In the genomic region with DNA sequence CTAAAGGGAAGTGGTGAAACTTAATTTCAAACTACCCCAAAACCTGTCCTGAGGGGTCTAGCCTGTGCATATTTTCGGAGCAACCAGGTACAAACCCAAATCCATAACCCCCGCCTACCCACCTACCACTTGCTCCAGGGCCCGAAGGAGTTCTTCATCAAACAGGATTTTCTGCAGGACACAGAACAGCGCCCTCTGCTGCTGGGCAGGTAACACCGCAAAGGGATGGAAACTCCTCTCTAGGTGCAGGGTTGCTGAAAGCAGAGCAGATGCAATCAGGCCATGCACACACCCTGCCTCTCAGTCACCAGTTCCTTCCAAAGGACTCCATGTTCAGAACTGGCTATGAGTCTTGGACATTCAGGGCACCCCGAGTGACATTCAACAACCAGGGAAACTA, we compare ENCODE assay signal across 11 mouse cellular contexts. TPM values are rescaled to one million over a fixed set of nuclear protein-coding genes. Genes with fewer than 3 reads are reported as not detected.
DNase-seq lines count a peak whose midpoint lies in the region; ATAC-seq lines count a peak whose summit lies in the region.
"Had no signal": no experiment of that assay in that cellular context is flagged by ENCODE, and none has a peak within 500 bp of the region (broad histone marks: within the 10 kb centered on the region; RNA-seq: fewer than 3 reads in every experiment).

No protein-coding gene starts in this region.

- H3K4me3 ChIP-seq in forebrain, embryonic 14.5 days (ENCODE audit: low read depth, low read length) = no peak overlapping the region
- H3K4me3 ChIP-seq in forebrain, embryonic 15.5 days = no peak overlapping the region
- H3K4me3 ChIP-seq in heart, embryonic 10.5 days = no peak overlapping the region
- H3K4me3 ChIP-seq: heart, embryonic 15.5 days; myocyte had no signal

- peak; percentile 11 for DNase-seq in forebrain, embryonic 14.5 days (ENCODE audit: low spot score)
- DNase-seq in ovary, postnatal 14 days (ENCODE audit: low spot score) = peak; percentile 11
- no peak for DNase-seq in ovary, adult 18-20 months (ENCODE audit: low spot score)
- DNase-seq in cerebellum, adult 11-12 months = peak; percentile 12
- peak; percentile 78 for DNase-seq in heart, embryonic 10.5 days (ENCODE audit: low spot score)
- peak; percentile 42 for DNase-seq in lung, postnatal 25 days (ENCODE audit: low spot score)
- peak; percentile 44 to 49 for DNase-seq in thymus, postnatal 36 days

- no peak overlapping the region for H3K27ac ChIP-seq in forebrain, embryonic 14.5 days (ENCODE audit: low read depth, low read length)
- no peak overlapping the region for H3K27ac ChIP-seq in forebrain, embryonic 15.5 days (replicated peaks)
- H3K27ac ChIP-seq in heart, embryonic 10.5 days = no peak overlapping the region
- H3K27ac ChIP-seq: heart, embryonic 15.5 days had no signal

- no peak overlapping the region for H3K4me2 ChIP-seq in forebrain, embryonic 14.5 days (ENCODE audit: low read length)
- H3K4me2 ChIP-seq in forebrain, embryonic 15.5 days (replicated peaks) = no peak overlapping the region
- H3K4me2 ChIP-seq: heart, embryonic 15.5 days had no signal

- H3K36me3 ChIP-seq in forebrain, embryonic 14.5 days (ENCODE audit: control insufficient read depth, insufficient read depth, low read length) = peaks cover 4% of the 10 kb centered on the region; the same call in 1 of the 2 replicates
- no peaks in the 10 kb centered on the region for H3K36me3 ChIP-seq in forebrain, embryonic 15.5 days
- H3K36me3 ChIP-seq in heart, embryonic 10.5 days = no peaks in the 10 kb centered on the region
- H3K36me3 ChIP-seq: heart, embryonic 15.5 days had no signal

- no peaks in the 10 kb centered on the region for H3K9me3 ChIP-seq in forebrain, embryonic 14.5 days (replicated peaks; ENCODE audit: control insufficient read depth, low read length)
- H3K9me3 ChIP-seq in forebrain, embryonic 15.5 days = no peaks in the 10 kb centered on the region
- no peaks in the 10 kb centered on the region for H3K9me3 ChIP-seq in heart, embryonic 10.5 days
- H3K9me3 ChIP-seq: heart, embryonic 15.5 days had no signal

- no peak overlapping the region for H3K9ac ChIP-seq in forebrain, embryonic 14.5 days (ENCODE audit: low read length)
- no peak overlapping the region for H3K9ac ChIP-seq in forebrain, embryonic 15.5 days (replicated peaks)
- H3K9ac ChIP-seq: heart, embryonic 15.5 days had no signal

- H3K27me3 ChIP-seq in forebrain, embryonic 14.5 days (replicated peaks; ENCODE audit: control insufficient read depth, insufficient read depth, low read length) = no peaks in the 10 kb centered on the region
- no peaks in the 10 kb centered on the region for H3K27me3 ChIP-seq in forebrain, embryonic 15.5 days
- H3K27me3 ChIP-seq in heart, embryonic 10.5 days (ENCODE audit: insufficient read depth, poor library complexity, severe bottlenecking) = no peaks in the 10 kb centered on the region
- H3K27me3 ChIP-seq: heart, embryonic 15.5 days; Patski had no signal

- no peak for ATAC-seq in forebrain, embryonic 14.5 days
- ATAC-seq in forebrain, embryonic 15.5 days (replicated peaks) = no peak
- ATAC-seq: Patski had no signal

- H3K4me1 ChIP-seq in forebrain, embryonic 14.5 days (ENCODE audit: control insufficient read depth, insufficient read depth, low read length) = no peaks in the 10 kb centered on the region
- H3K4me1 ChIP-seq in forebrain, embryonic 15.5 days = no peaks in the 10 kb centered on the region
- H3K4me1 ChIP-seq in heart, embryonic 10.5 days = peaks cover 20% of the 10 kb centered on the region
- H3K4me1 ChIP-seq: heart, embryonic 15.5 days had no signal

- 58% methylated on average over 6 of the region's 6 CpGs for WGBS in forebrain, embryonic 14.5 days
- 51% methylated on average over 6 of the region's 6 CpGs for WGBS in forebrain, embryonic 15.5 days
- WGBS in heart, embryonic 10.5 days = 42% methylated on average over 6 of the region's 6 CpGs

RNA-seq across cellular contexts. Expression of gene Gsdme, which starts 42.8 kb away (rescaled TPM):
- polyA plus RNA-seq in forebrain, embryonic 14.5 days (2014; fragmentation: Nextera tagmentation; extraction: Ambion mirVana) = 58.3 and 74.7 TPM in 2 replicates
- 77.2 and 82.7 TPM in 2 replicates for polyA plus RNA-seq in forebrain, embryonic 15.5 days (2015; fragmentation: Nextera tagmentation; extraction: Ambion mirVana)
- 29.4 and 36.6 TPM in 2 replicates for polyA plus RNA-seq in heart, embryonic 10.5 days (2016; fragmentation: Nextera tagmentation; extraction: Ambion mirVana)
